Mouse (Mus musculus) small intestine, adult 2 months (tissue): Measurements from ENCODE around the gene Syce1.

Experiments
- CTCF ChIP-seq: fragments of 200-500 bp; IDR thresholded peaks from 2 replicates; pipeline ENCODE4 v1.5.1; 2012; ENCODE audit warnings: low read depth, mild to moderate bottlenecking, control low read depth, inconsistent platforms, low read length, moderate library complexity, mixed read lengths; ENCODE audit not compliant: insufficient replicate concordance, insufficient read length; ENCODE audit errors: extremely low read depth
- POLR2A ChIP-seq: fragments of 200-500 bp; IDR thresholded peaks from 2 replicates; pipeline ENCODE4 v1.6.1; 2012; ENCODE audit warnings: low read depth, mild to moderate bottlenecking, control low read depth, inconsistent platforms, low read length, moderate library complexity

DNA sequence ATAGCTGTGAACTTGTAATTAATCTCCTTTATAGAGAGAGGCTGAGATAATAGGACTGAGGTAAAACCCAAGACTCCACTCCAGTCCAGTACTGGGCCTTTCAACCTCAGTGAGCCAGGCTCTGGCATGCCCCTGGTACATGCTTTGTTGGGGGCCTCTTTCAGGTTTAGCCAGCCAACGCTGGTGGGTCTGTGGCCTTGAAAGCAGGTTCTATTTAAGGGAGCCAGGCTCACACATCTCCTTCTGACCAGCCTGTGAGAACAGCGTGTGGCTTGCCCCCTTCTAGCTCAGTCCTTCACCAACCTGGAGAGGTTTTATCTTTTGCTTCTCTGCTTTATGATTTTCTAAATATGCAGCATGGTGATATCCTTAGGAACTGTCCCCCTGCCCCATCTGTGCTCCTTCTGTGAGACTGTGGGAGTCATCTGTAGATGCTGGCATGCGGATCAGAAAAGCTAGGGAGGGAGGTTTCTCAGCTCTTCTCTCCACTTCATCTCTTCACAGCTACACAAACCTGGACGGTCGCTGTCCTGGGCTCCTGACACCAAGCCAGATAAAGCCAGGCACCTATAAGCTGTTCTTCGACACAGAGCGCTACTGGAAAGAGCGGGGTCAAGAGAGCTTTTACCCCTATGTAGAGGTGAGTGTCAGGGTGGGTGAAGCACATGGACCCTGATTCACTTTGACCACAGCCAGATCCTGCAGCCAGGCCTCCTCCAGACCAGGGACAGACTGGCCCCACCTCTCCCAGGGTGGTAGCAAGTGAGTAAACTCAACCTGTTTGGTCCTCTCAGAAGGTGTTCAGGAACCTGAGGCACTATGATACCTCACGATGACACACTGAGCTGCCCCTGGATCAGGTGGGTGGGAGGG lies 48.8 kb upstream of the Syce1 start:
- TF ChIP-seq POLR2A (no peak), CTCF (no peak)
